Mouse (Mus musculus) gastrocnemius, postnatal 10 days (tissue): ENCODE data around the gene Vps37b. TPM values are rescaled to one million over a fixed set of nuclear protein-coding genes. Genes with fewer than 3 reads are reported as not detected.

Experiments
- DNase-seq: peaks from one replicate; pipeline ENCODE4 v3.0.0; 2021; ENCODE audit warnings: mixed read lengths
- total RNA-seq, 2 experiments: library from RNA; stranded (reverse); gene quantifications; 2 replicates each; pipeline ENCODE4 v1.2.3; 2021

Vps37b gene
- total RNA-seq, 2 experiments from 2014 or later, result 11.9 to 13.4 TPM

DNA sequence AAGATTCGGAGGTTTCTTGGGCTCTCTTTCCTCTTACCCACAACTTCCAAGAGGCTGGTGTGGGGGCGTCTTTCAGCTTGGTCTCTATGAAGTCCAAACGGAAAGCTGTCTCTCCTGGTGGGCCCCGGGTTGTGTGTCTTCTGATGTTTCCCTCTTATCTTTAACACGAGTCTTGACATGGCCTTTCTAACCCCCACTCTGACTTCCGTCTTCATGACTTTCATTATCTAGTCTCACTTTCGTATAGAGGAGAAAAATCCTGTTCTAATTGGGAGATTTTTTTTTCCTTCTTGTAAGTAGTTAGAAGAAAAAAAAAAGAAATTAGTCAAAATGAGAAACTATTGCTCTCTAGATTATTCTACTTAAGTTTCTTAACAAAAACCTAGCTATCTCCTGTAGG, 9.7 kb downstream of the Vps37b start:
- DNase-seq, result no peak

DNA sequence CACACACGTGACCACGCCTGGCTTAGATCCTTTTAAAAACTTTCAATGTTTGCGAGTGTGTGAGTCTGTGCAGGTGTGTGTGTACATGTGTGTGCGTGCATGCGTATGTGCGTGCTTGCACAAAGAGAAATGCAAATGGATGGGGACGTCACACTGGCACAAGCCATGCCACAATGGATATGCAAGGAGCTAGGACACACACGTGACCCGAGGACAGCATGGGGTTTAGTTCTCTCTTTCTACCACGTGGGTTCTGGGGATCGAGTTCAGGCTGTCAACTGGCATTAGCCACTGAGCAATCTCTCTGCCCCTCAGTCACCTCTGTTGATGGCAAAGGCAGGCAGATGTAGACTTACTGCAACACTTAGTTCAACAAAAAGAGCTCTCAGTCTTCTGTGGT, 10.4 kb downstream of the Vps37b start:
- DNase-seq, result no peak

DNA sequence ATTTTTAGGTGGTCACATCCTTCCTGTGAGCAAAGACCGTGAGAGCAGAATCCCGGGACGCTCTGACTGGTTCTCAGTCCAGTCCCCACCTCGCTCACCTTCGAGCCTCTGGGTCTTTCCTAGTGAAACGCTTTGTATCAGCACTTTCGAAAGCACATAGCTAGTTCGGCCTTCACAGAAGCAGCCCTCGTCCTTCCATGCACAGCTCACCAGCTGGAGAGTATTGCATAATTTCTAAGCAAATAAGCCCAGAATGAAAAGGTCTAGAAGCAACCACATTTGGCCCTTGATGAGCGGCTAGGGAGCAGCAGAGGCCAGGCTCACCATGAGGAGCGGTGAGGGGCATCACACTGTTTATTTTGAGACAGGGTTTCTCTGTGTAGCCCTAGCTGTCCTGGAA, 10.9 kb downstream of the Vps37b start:
- DNase-seq, result no peak

GRCm38 (mm10) chr5:124019348-124020216, 12.5 kb downstream of the Vps37b start:
- DNase-seq, result no peak

DNA sequence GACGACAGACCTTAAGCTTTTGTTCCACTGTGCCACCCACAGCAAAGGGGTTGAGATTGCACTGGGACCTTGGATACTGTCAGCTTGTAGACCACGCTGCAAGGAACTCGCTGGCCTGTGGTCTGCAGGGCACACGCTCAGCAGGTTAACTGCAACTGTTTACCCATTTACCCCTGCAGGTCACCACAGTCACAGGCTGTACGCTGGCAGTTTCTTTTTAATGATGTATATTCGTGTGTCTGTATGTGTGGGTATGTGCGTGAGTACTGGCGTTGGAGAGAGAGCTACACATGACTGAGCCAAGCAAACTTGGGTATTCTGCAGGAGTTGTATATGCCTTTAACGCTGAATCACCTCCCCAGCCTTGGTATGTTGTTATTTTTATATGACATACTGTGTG, 13.4 kb downstream of the Vps37b start:
- no peak for DNase-seq

DNA sequence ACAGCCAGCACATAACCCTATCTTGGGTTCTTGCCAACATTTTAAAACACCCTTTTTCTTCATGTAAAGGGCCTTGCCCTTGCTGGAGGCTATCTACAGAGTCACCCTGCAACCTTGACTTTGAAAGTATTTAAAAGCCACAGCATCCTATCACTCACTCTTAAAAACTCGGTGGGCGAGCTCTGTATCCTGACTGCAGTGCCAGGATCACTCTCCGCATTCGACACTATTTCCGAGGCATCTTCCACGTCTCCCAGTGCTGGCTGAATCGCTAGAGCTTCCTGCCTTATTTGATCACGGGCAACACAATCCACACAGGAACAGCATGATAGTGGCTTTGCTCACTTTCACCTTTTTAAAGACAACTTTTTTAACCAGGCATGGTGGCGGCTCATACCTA, 14.1 kb downstream of the Vps37b start:
- no peak for DNase-seq

DNA sequence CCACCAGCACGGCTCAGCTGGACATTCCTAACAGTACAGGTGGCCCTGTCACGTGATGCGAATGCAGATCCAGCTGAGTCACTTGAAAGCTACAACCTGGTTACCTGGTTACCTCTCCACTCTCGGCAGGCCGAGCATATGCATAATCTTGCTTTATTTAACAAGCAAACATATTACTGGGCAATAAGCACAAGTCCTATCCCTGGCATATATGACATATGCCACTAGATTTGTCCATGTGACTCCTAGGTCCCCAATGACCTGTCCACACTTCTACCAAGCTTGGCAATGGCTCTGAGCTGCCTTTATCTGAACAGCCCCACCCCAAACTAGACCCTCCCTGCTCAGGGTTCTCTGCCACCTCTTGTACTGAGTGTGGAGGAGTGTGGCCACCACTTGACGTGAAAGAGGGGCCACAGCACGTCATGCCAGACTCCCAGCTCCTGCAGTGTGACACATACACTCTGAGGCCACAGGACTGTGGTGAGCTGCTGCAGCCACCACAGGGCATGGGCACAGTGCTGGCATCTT, 15.7 kb downstream of the Vps37b start:
- DNase-seq, result no peak

DNA sequence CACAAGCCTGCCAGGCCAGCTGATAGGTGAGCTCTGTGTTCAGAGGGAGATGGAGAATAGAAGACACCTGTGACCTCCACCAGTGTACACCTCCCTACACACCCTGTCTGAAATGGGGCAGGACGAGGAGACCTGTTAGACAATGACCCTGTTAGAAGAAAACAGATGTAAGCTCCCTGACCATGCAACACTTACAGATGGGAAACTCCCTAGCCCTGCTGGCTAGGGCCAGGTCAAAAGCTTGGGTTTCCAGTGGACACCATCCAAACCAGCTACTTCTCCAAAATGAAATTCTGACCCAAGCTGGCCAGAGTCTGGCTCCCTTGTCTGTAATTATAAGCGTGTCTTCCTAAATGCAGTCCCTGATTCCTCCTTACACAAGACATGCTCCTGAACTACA, 16.3 kb downstream of the Vps37b start:
- no peak for DNase-seq

- DNase-seq, result no peak
Measured at GRCm38 (mm10) chr5:124014791-124015251, 17.2 kb downstream of the Vps37b start.

- DNase-seq, result no peak
Measured at GRCm38 (mm10) chr5:124014180-124014579, 17.9 kb downstream of the Vps37b start.

DNA sequence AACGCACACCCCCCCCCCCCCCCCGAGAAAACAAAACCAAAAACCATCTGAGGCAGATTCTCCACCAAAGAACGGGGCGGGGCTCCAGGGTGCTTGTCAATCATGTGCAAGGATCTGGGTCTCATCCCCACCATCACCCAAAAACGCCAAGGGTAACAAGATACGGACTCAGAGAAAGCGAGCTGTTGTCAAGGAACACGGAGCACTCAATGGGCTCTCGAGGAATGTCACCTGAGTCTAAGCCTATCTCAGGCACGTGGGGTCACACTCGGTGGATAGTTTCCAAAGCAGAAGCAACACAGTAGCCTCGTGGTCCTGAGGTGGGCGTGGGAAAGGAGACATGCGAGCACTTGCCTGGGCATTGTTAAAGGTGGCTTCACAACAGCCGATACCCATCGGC, 18.3 kb downstream of the Vps37b start:
- no peak for DNase-seq

GRCm38 (mm10) chr5:124012885-124013284, 19.2 kb downstream of the Vps37b start:
- DNase-seq, result no peak

GRCm38 (mm10) chr5:124011927-124012326, 20.1 kb downstream of the Vps37b start:
- DNase-seq, result no peak

DNA sequence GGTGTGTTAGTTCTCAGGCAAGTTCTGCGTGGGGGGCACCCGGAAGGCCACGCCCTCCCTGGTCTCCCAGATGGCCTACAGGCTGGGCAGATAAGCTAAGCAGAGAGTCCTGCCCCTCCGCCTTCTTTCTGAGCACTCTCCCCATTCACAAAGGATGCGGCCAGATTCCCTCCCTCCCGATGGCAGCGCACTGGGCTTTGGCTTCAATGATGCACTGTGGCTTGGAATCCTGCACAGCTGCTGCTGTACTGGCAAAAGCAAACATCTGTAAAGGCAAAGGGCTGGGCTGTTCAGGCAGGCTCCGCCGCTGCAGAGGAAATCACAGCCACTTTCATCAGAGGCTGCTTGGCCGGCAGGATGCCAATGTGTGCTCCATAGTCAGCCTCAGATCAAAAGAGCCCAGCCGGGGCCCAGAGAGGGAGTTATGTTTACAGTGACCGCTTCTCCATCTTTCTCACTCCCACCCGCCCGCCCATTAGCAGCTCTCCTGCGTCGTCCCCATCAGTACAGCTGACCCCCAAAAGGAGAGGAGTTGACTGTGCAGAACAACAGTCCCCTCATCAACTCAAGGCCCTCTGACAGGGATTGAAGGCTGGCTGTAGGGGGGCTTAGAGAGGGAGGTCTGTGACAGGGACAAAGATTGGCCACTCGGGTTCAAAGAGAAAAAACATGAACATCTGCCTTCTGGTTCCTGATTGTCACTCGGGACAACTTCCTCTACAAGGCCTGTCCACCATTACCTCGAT, 21.0 kb downstream of the Vps37b start:
- peak; percentile 72 for DNase-seq

GRCm38 (mm10) chr5:124010077-124010476, 22.0 kb downstream of the Vps37b start:
- DNase-seq, result no peak

- no peak for DNase-seq
Measured at GRCm38 (mm10) chr5:124006891-124007491, 25.1 kb downstream of the Vps37b start.

- no peak for DNase-seq
Measured at GRCm38 (mm10) chr5:124006082-124006873, 25.8 kb downstream of the Vps37b start.

DNA sequence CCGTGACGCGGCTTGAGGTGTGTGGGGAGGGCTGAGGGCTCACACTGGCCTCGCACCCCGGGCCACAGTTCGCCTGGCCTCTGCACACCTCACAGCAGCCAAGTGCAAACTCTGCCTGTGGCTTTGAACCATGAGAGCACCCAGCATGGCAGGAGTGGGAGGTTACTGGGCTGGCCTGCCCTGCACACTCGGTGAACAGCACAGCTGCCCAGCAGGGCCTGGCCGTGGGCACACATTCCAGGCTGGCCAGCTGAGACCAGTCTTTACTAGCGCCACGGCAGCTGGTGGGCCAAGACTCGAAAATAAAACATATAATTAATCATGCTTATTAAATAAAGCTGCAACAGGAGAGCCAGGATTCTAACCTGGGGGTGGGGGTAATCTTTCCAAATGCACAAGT, 26.5 kb downstream of the Vps37b start:
- DNase-seq, result no peak

DNA sequence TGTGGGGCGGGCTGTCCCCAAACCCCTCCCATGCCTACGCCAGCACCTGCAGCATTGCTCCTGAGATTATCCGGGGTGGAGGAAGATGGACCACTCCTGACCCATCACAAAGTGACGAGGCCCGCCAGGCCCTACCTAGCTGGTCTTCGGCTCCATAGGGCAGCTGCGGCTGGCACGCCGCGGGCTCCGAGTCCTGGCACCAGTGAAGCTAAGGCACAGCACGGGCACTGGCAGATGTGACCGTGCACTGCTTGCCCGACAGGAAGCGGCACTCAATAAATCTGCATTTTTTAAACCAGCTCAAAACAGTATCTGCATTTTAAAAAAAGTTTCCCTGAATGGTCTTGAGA, 26.9 kb downstream of the Vps37b start:
- no peak for DNase-seq

DNA sequence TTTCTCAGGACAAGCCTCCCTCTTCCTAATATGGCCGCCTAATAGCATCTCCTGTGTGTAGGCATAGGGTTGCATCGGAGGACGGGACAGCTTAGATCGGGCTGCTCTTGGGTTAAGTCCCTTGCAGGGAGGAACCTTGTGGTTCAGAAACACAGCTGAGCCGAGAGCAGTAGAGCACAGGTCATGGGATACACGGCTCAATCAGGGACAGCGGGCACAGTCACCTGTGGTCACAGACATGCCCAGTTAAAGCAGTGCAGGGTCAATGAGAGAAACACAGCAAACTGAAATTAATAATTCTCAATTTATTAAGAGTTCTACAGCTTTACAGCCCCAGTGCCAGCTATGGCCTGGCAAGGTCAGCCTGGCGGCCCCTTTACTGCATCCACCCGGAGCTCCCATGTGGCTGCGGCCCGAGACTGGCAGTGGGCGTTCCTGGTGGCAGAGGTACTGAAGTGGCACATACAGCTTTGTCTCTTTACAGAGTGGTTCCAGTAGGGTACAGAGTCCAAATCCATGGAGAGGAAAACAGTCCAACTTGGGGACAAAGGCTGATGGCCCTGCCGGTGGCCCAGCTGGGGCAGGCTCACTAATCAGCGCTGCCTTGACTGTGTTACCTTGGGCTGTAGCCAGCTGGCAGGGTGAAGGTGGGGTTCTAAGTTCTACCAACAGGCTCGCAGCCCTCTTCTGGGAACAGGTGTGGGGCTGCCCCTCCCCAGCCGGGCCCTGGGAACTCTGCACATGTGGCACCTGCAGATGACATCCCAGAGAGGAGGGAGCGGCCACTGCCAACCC, 27.5 kb downstream of the Vps37b start:
- no peak for DNase-seq

DNA sequence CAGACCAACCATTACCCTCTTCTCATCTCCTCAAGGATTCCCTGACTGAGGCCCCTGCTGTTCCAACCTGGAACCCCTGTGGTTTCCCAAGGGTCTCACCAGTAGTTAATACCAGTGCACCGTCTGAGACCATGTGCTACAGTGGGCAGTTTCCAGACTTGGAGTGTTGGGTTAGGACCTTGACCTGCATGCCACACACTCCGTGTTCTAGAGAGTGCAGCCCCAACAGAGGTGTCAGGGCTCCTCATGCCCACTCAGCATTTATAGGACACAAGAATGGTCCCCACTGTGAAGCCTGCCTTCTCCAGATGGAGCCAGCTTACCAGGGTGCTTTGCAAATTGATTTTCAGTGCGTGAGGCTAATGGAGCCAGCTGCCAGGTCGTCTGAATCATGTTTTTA, 28.7 kb downstream of the Vps37b start:
- no peak for DNase-seq
